Mouse (Mus musculus) mesoderm, embryonic 11.5 days (tissue): ENCODE results near the gene 4930442H23Rik.
"Not testable (repeated sequence)": the region's sequence is repeated elsewhere in the genome, so short reads cannot be mapped to it uniquely, and the experiment has no call there.

Experiments
- DNase-seq: peaks from one replicate; pipeline ENCODE4 v3.0.0-alpha.2; 2012; ENCODE audit warnings: low read depth, low spot score

Gene 4930442H23Rik

DNA sequence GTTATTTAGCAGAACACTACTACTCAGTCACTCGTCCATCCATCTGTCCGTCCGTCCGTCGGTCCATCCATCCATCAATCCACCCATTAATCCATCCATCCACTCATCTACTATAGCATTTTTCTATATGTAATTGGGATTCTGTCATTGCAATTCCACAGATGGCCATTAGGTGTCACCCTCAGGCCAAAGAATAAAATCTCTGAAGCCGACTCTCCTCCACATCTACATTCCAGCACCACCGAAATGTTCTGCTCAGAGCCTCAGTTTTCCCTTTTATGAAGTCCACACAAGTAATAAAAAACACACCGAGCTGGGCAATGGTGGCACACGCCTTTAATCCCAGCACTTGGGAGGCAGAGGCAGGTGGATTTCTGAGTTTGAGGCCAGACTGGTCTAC is 14.6 kb upstream of the 4930442H23Rik start:
- peak; percentile 80 for DNase-seq

DNA sequence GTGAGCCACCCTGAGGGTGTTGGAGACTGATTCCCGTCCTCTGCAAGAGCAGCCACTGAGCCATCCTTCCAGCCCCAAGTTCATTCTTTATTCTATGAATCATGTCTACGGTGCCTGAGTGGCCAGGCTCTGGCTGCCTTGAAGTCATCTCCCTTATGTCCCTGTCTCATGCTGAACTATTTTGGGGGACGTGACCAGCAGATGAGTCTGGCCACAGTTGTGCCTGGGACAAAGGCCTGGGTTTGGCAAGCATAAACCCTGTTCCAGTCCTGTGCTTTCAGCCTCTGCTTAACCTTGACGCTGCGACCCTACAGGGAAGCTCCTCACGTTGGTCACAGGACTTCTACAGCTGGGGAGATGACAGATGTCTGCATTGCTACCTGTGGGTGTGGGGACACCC is 13.7 kb upstream of the 4930442H23Rik start:
- DNase-seq = no peak

DNA sequence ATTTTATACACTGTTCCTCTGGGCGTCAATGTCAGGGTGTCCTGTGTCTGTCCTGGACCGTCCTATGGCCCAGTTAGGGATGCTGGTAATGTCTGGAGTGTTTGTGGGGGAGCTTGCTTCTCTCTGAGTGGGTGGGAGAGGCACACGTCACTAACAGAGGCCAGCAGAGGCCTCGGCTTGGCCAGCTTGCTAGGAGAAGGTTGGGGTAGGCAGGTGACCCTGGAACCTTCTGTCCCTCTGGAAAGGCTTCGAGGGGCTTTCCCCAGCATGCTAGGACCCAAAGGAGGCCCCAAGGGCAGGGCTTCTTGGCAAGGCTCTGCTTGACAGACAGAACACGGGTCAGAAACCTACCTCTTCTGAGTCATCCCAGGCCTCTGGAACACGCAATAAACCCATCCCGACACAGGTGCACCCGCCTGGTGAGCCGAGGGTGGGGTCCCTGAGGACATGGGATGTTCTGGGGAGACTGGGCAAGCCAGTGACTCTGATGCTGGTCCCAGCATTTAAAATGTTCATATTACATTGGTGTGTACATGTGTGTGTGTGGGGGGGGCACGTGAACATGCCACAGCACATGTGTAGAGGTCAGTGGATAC is 12.9 kb upstream of the 4930442H23Rik start:
- no peak for DNase-seq

DNA sequence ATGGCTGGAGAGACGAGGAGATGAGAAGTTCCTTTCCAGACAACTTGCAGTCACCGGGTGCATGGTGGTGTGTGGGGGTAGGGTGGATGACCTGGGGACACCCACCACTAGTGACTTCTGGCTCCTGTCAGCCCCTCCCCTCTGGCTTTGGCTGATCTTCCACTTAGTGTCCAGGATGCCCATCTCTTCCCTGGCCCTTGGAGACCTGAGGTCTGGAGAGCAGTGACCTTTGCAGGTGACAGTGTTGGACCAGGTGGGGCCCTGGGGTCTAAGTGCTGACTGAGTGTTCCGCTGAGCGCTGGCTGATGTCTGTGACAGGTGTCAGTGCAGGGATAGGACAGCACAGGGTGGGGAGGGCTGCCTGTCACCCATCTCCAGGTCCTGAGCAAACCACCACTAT is 11.7 kb upstream of the 4930442H23Rik start:
- DNase-seq = no peak

DNA sequence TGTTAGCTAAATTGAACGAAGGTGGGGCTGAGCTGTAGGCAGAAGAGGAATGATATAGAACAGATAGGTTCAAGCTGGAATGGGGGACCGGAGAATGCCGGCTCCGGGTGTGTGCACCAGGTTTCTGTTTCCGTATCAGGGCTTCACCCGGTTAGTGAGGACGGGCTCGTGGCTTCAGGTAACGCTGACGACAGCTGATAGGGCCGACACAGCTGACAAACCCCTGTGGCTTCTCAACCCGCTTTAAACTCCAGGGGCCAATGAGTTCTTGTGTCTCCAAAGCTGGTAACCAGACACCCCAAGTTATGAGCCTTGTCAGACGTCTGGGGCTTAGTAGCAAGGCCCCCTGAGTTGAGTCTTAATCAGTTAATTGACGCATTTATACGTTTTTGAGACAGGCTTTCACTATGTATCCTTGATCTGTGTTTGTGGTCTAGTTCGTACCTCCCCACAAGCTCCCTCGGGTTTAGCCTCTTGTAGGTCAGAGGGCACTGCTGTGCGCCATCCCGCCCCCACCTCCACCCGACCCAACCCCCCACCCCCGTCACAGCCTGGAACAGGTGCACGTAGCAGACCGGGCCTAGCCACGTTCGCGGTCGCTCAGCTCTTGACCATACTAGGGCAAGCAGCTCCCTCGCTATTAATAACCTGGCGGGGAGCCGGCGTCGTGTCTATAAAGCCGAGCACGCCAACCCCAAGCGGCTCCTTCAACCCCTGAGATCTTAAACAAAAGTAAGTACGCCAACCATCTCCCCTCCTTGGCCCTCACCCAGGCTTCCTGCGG is 10.5 kb upstream of the 4930442H23Rik start:
- DNase-seq = no peak

DNA sequence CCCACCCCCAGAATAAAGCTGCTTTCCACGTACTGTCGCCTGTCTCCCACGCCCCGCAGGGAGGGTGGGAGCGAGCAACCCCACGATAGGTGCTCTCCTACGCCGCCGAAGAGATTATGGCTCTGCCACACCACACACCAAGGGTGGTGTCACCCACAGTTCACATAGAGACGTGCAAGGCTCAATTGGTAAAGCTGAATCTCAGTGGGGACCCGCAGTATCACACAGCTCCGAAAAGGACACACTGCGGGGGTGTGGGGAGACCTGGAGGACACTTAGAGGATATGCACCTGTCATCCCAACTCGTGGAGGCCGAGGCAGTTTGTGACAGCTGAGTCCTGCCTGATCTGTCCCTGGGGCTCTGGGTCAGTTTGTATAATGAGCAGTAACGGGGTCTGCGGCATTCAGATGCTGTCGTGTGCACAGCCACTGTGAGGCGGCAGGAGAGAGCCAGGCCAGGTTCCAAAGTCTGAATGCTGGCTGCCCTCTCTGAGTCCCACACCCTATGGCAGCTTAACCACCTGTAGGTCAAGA is 9.4 kb upstream of the 4930442H23Rik start:
- DNase-seq = no peak

DNA sequence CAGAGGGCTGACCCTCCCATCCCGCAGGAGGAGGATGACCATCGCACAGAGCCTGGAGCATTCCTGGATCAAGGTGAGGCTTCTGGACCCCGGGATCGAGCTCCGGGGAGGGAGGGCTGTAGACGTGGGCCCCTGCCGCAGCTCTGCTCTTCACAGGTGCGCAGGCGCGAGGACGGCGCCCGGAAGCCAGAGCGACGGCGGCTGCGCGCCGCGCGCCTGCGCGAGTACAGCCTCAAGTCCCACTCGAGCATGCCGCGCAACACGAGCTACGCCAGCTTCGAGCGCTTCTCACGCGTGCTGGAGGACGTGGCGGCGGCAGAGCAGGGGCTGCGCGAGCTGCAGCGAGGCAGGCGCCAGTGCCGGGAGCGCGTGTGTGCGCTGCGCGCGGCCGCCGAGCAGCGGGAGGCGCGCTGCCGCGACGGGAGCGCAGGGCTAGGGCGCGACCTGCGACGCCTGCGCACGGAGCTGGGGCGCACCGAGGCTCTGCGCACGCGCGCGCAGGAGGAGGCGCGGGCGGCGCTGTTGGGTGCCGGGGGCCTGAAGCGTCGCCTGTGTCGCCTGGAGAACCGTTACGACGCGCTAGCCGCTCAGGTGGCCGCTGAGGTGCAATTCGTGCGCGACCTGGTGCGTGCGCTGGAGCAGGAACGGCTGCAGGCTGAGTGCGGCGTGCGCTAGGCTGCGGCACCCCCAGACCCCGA is 8.8 kb upstream of the 4930442H23Rik start:
- peak; percentile 88 for DNase-seq

DNA sequence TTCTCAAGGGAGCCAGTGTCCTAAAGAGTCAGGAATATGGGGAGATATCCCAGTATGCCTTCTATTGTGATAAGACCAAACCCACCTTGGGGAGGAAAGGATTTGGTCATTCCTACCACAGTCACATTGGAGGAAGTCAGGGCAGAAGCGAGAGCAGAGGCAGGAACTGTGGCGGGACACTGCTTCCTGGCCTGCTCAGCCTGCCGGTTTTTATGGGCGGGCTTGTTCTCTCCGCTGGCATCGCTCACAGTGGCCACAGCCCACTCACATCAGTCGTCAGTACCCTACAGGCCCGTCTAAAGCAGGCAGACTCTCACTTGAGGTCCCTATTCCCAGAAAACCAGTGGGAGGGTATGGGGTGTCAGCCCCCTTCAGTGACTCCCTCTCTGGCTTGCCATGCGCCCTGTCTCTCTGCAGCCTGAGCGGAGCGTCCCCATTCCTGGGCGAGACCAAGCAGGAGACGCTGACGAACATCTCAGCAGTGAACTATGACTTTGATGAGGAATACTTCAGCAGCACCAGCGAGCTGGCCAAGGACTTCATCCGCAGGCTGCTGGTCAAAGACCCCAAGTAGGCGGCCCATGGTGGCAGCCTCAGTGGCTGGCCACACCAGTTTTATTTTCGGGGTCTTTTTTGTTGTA is 7.8 kb upstream of the 4930442H23Rik start:
- no peak for DNase-seq

DNA sequence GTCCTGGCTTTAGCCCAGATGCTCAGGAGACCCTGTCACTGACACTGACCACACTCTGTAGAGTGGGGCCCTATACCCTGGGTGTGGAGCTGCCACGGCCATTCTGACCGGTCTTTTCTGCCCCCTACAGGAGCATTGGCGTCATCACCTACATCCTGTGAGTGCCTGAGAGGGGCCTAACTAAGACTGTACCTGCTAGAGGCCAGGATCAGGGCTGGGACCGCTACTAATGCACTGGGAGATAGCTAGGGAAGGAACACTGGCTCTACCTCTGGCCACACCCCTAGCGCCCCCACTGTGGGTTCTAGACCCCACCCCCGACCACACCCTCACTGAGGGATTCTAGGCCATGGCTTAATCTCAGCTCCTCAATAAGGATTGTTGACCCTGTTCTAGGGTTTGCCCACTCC is 7.3 kb upstream of the 4930442H23Rik start:
- DNase-seq = no peak

DNA sequence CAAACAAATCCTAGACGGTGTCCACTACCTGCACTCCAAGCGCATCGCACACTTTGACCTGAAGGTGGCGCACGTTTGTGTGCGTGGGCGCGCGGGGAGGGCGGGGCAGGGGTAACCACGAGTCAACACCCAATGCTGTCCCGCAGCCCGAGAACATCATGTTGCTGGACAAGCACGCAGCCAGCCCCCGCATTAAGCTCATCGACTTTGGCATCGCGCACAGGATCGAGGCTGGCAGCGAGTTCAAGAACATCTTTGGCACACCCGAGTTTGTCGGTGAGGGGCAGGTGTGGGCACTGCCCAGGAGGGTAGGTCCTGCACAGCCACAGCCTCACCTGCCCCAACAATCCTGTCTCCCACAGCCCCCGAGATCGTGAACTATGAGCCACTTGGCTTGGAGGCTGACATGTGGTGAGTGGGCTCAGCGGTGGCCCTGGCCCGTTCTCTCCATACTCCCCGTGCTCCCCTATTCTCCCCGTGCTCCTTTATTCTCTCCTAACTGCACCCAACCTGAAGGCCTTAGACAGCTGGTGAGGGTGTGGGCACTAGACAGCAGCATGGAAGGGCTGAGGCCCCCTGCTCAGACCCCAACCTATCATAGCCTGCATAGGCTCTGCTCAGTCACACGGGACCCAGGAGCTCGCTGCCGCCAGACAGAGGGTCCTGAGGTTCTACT is 6.7 kb upstream of the 4930442H23Rik start:
- no peak for DNase-seq

DNA sequence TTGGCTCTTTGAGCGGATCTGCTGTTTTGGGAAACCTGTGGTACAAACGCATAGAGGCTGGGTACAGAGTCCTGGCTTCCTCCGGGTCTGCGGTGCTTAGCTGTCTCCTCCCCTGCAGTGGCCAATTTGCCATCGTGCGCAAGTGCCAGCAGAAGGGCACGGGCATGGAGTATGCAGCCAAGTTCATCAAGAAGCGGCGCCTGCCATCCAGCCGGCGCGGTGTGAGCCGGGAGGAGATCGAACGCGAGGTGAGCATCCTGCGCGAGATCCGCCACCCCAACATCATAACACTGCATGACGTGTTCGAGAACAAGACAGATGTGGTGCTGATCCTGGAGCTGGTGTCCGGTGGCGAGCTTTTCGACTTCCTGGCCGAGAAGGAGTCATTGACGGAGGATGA is 6.2 kb upstream of the 4930442H23Rik start:
- DNase-seq = no peak

DNA sequence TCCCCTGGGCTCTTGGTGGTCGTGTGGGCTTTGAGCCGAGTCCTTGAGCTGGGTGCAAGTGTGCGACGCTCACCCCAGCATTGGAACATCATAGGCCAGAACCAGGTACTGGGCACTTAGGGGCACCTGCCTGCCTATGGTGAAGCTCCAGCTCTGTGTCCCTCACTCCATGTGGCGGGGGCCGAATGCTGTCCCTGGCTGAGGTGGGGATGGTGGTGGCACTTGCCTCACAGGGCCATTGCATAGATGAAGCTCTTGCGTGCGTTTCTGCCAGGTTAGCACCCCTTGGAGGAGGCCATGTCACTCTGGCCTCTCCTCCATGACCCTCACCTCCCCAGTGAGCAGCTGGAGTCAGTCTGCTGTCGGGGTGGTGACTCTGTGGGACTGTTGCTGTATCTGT is 3.5 kb upstream of the 4930442H23Rik start:
- no peak for DNase-seq

DNA sequence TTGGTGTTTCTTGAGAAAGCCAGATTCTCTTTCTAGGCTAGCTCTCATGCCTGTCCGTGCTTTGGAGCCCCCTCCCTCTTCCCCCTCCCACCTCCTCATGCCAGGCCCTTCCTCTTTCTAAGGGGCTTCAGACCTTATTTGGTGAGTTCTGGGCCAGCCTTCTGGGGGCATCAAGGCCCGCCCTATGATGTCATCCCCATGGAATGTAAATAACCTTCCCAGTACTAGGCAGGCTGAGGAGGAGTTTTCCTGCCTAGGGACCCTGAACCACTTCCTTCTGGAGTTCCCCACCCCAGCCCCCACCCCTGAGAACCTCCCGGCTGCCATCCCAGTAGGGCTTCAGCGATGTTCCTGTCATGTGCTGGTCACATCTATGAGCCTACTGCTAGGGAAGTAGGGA is 1.1 kb upstream of the 4930442H23Rik start:
- DNase-seq = peak; percentile 61

DNA sequence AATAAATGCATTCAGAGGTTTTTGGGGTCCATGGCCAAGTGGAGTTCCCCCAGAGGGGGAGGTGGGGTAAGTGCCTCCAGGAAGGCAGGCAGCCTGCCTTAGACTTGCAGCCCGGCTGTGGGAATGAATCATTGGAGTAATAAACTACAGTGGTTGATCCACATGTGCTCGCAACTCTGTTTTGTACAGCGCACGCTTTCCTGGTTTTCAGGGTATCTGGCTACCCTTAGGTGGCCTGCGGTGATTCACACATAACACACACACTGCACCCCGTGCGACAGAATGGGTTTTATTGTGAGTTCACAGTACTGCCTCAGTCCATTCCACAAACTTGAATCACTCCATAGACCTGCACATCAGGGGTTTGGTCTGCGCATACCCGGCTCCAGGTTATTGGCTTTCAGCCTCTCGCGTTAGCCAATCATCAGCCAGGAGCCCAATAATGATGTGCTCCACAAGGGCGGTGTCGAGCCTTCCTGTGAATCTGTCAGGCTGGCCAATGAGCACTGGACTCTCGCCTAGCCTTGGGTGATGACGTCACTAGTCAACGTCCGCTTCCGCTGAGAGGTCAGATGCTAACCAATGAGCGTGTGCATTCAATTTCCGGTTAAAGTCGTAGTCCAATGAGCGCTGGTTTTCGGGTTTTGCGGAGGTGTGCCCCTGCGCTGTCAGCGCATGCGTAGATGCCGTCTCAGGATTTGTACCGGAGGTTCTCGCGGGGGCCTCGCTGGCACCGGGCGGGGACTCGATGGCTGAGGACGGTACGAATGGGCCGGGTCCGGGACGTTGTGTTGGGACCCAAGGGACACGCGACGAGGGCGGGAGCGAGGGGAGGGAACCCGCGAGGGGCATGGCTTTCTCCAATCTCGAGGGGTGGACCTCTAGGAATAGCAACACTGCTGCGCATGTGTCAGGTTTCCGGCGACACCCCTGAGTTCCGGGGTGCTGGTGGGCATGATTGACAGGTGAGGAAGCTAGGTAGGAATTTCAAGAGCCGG is 1.0 kb downstream of the 4930442H23Rik start, which contains the start of gene Dapk3:
Gene Dapk3, plus strand, starts transcription at position 670 of the 998 bp plus-strand sequence.
- DNase-seq = peak; percentile 100

DNA sequence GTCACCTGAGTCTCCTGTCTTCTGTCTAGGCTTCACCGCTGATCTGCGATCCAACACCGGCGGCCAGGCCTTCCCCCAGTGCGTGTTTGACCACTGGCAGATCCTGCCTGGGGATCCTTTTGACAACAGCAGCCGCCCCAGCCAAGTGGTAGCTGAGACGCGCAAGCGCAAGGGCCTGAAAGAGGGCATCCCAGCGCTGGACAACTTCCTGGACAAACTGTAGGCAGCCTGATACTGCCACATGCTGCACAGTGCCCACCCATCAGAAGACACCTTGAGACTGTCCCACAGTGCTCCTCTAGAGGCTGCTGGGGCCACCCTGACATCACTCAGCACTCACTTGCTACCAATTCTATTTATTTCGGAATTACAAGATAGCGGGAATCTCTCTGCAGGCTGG is 1.8 kb downstream of the 4930442H23Rik start:
- not testable (repeated sequence) for DNase-seq

DNA sequence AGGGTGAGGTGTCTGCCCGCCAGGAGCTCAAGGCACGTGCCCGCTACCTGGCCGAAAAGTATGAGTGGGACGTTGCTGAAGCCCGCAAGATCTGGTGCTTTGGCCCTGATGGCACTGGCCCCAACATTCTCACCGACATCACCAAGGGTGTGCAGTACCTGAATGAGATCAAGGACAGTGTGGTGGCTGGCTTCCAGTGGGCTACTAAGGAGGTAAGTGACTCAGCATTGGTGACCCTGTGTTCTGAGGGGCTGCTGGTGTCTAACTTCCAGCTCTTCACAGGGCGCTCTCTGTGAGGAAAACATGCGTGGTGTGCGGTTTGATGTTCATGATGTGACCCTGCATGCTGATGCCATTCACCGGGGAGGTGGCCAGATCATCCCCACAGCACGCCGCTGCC is 2.7 kb downstream of the 4930442H23Rik start:
- no peak for DNase-seq

DNA sequence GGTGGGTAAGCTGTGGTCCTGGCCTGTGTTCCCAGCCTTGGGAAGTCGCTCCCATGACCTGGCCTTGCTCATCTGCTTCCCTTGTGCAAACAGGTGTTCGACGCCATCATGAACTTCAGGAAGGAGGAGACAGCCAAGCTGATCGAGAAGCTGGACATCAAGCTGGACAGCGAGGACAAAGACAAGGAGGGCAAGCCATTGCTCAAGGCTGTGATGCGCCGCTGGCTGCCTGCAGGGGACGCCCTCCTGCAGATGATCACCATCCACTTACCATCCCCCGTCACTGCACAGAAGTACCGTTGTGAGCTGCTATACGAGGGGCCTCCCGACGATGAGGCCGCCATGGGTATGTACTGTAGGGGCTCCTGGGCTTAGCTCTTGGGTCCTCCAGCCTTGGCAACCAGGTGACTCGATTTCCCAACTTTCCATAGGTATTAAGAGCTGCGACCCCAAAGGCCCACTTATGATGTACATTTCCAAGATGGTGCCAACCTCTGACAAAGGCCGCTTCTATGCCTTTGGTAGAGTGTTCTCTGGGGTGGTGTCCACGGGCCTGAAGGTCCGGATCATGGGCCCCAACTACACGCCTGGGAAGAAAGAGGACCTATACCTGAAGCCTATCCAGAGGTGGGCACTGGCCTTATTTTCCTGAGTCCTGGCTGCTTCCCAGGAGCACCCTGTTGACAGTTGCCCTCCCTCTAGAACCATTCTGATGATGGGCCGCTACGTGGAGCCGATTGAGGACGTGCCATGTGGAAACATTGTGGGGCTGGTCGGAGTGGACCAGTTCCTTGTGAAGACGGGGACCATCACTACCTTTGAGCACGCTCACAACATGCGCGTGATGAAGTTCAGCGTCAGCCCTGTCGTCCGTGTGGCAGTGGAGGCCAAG is 4.0 kb downstream of the 4930442H23Rik start:
- DNase-seq = no peak

DNA sequence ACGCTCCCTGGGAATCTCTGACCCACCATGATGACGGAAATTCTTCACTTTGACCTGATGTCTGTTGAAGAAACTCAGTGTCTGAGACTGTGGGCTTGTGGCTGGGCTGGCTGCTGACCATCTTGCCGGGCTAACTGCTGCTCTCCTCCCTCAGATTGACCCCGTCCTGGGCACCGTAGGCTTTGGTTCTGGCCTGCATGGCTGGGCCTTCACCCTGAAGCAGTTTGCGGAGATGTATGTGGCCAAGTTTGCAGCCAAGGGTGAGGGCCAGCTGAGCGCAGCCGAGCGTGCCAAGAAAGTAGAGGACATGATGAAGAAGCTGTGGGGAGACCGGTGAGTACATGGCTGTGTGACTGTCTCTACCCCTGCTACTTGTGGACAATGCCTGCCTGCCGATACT is 4.7 kb downstream of the 4930442H23Rik start:
- DNase-seq = no peak
